Mouse (Mus musculus) midbrain, embryonic 12.5 days (tissue): ENCODE measurements around the gene G3bp2. TPM values are rescaled to one million over a fixed set of nuclear protein-coding genes. Genes with fewer than 3 reads are reported as not detected.
"Not testable (repeated sequence)": the region's sequence is repeated elsewhere in the genome, so short reads cannot be mapped to it uniquely, and the experiment has no call there.

ENCODE experiments used
- ATAC-seq: fragments of 200-750 bp; cut with Nextera tagmentation; 2 replicates; pipeline ENCODE4 v1.8.0; 2017; ENCODE audit warnings: low read depth, moderate TSS enrichment, moderate library complexity; ENCODE audit not compliant: low FRiP score
- H3K27ac ChIP-seq: fragments of 300-500 bp; sonication (generic); replicated peaks from 2 replicates; pipeline ENCODE4 v1.5.1; 2016; ENCODE audit warnings: mild to moderate bottlenecking
- H3K27me3 ChIP-seq: fragments of 300-500 bp; sonication (generic); 2 replicates; pipeline ENCODE4 v1.6.1; 2016; ENCODE audit warnings: mild to moderate bottlenecking
- H3K36me3 ChIP-seq: fragments of 300-500 bp; sonication (generic); 2 replicates; pipeline ENCODE4 v1.6.1; 2016
- H3K4me1 ChIP-seq: fragments of 300-500 bp; sonication (generic); 2 replicates; pipeline ENCODE4 v1.6.1; 2016
- H3K4me2 ChIP-seq: fragments of 300-500 bp; sonication (generic); replicated peaks from 2 replicates; pipeline ENCODE4 v1.6.1; 2016; ENCODE audit warnings: mild to moderate bottlenecking, moderate library complexity
- H3K4me3 ChIP-seq: fragments of 300-500 bp; sonication (generic); 2 replicates; pipeline ENCODE4 v1.5.1; 2016; ENCODE audit warnings: mild to moderate bottlenecking
- H3K9ac ChIP-seq: fragments of 300-500 bp; sonication (generic); replicated peaks from 2 replicates; pipeline ENCODE4 v1.6.1; 2016; ENCODE audit warnings: mild to moderate bottlenecking, moderate library complexity
- H3K9me3 ChIP-seq: fragments of 300-500 bp; sonication (generic); 2 replicates; pipeline ENCODE4 v1.6.1; 2016; ENCODE audit warnings: mild to moderate bottlenecking
- WGBS: fragments of 180-500 bp; shearing (Covaris S2); methylation state at CpG from one replicate; pipeline ENCODE4 v1.1.7; 2016; 5-methylcytosine and 5-hydroxymethylcytosine counted together
- polyA plus RNA-seq: library from polyadenylated mRNA; unstranded; fragments of >200 nt; fragmentation: Nextera tagmentation; extraction: Ambion mirVana; gene quantifications from 2 replicates; pipeline ENCODE4 v1.2.1, GENCODE M21; 2016

Gene G3bp2
- 303 and 317 TPM in 2 replicates for polyA plus RNA-seq

- peak; percentile 97 for ATAC-seq
- no peaks in the 10 kb centered on the region for H3K9me3 ChIP-seq
- no peaks in the 10 kb centered on the region for H3K27me3 ChIP-seq
- under 1% methylated on average over 62 of the region's 65 CpGs for WGBS
- H3K27ac ChIP-seq: peak within 1 kb of the TSS; percentile 99
- H3K9ac ChIP-seq: peak within 1 kb of the TSS; percentile 98
- H3K4me3 ChIP-seq: peak within 1 kb of the TSS; percentile 98
- H3K4me1 ChIP-seq: peaks cover 24% of the 10 kb centered on the region
- no peaks in the 10 kb centered on the region for H3K36me3 ChIP-seq
- peak within 1 kb of the TSS; percentile 61 for H3K4me2 ChIP-seq
These were observed at the start of gene G3bp2 for GRCm38 (mm10) chr5:92083417-92084038. Gene G3bp2 (minus strand): TSS chr5:92083719.

- H3K4me3 ChIP-seq, H3K36me3 ChIP-seq, H3K9ac ChIP-seq, H3K9me3 ChIP-seq, ATAC-seq, H3K27me3 ChIP-seq, H3K27ac ChIP-seq, H3K4me2 ChIP-seq: not testable (repeated sequence)
- WGBS: 75% methylated on average over 4 of the region's 4 CpGs
- peaks cover 22% of the 10 kb centered on the region for H3K4me1 ChIP-seq
These were observed 49.5 kb upstream of the G3bp2 start for GRCm38 (mm10) chr5:92133006-92133405.

GRCm38 (mm10) chr5:92132127-92132526 lies 48.6 kb upstream of the G3bp2 start:
- 92% methylated on average over 4 of the region's 4 CpGs for WGBS
- Histone ChIP-seq H3K4me3 (no peak overlapping the region), H3K27ac (no peak overlapping the region), H3K9me3 (no peaks in the 10 kb centered on the region), H3K36me3 (0 out of 2 replicates have a peak, but pooled peaks cover 3% of the 10 kb centered on the region), H3K9ac (no peak overlapping the region), H3K4me1 (peaks cover 22% of the 10 kb centered on the region), H3K27me3 (no peaks in the 10 kb centered on the region), H3K4me2 (no peak overlapping the region)
- no peak for ATAC-seq

GRCm38 (mm10) chr5:92130040-92130682 lies 46.6 kb upstream of the G3bp2 start:
- 92% methylated on average over 6 of the region's 6 CpGs for WGBS
- H3K36me3 ChIP-seq: peaks cover 8% of the 10 kb centered on the region; the same call in 1 of the 2 replicates
- H3K27ac ChIP-seq: no peak overlapping the region
- ATAC-seq: no peak
- H3K4me3 ChIP-seq: no peak overlapping the region
- H3K9me3 ChIP-seq: no peaks in the 10 kb centered on the region
- no peaks in the 10 kb centered on the region for H3K27me3 ChIP-seq
- H3K4me2 ChIP-seq: no peak overlapping the region
- peaks cover 11% of the 10 kb centered on the region for H3K4me1 ChIP-seq
- no peak overlapping the region for H3K9ac ChIP-seq

- H3K9ac ChIP-seq: no peak overlapping the region
- peaks cover 14% of the 10 kb centered on the region; the same call in 1 of the 2 replicates for H3K36me3 ChIP-seq
- H3K4me1 ChIP-seq: peaks cover 11% of the 10 kb centered on the region
- H3K4me3 ChIP-seq: no peak overlapping the region
- 0 out of 2 replicates have a peak, but pooled peaks have one; percentile 33 for ATAC-seq
- H3K4me2 ChIP-seq: no peak overlapping the region
- H3K27me3 ChIP-seq: no peaks in the 10 kb centered on the region
- 0 out of 2 replicates have a peak overlapping the region, but pooled peaks have one; percentile 10 for H3K27ac ChIP-seq
- no peaks in the 10 kb centered on the region for H3K9me3 ChIP-seq
- WGBS: 71% methylated on average over 1 of the region's 1 CpGs
These were observed 45.8 kb upstream of the G3bp2 start for GRCm38 (mm10) chr5:92129321-92129768.

GRCm38 (mm10) chr5:92128570-92128969 lies 45.1 kb upstream of the G3bp2 start:
- 0 out of 2 replicates have a peak overlapping the region, but pooled peaks have one; percentile 10 for H3K27ac ChIP-seq
- no peak overlapping the region for H3K9ac ChIP-seq
- no peak overlapping the region for H3K4me3 ChIP-seq
- H3K4me1 ChIP-seq: peaks cover 11% of the 10 kb centered on the region
- WGBS: 12% methylated on average over 8 of the region's 8 CpGs
- peaks cover 14% of the 10 kb centered on the region; the same call in 1 of the 2 replicates for H3K36me3 ChIP-seq
- ATAC-seq: peak; percentile 58; the same call in 1 of the 2 replicates
- H3K9me3 ChIP-seq: no peaks in the 10 kb centered on the region
- no peaks in the 10 kb centered on the region for H3K27me3 ChIP-seq
- 0 out of 2 replicates have a peak overlapping the region, but pooled peaks have one; percentile 2 for H3K4me2 ChIP-seq

GRCm38 (mm10) chr5:92127751-92128150 lies 44.2 kb upstream of the G3bp2 start:
- Histone ChIP-seq H3K27ac (no peak overlapping the region), H3K4me3 (no peak overlapping the region), H3K4me2 (no peak overlapping the region), H3K4me1 (peaks cover 11% of the 10 kb centered on the region), H3K9me3 (peaks cover 4% of the 10 kb centered on the region; the same call in 1 of the 2 replicates), H3K36me3 (peaks cover 14% of the 10 kb centered on the region; the same call in 1 of the 2 replicates), H3K27me3 (no peaks in the 10 kb centered on the region), H3K9ac (no peak overlapping the region)
- WGBS: 90% methylated on average over 10 of the region's 10 CpGs
- no peak for ATAC-seq

- H3K36me3 ChIP-seq: peaks cover 13% of the 10 kb centered on the region; the same call in 1 of the 2 replicates
- WGBS: 74% methylated on average over 9 of the region's 9 CpGs
- 0 out of 2 replicates have a peak overlapping the region, but pooled peaks have one; percentile 20 for H3K27ac ChIP-seq
- H3K9me3 ChIP-seq: peaks cover 4% of the 10 kb centered on the region; the same call in 1 of the 2 replicates
- H3K9ac ChIP-seq: no peak overlapping the region
- H3K4me2 ChIP-seq: no peak overlapping the region
- peaks cover 11% of the 10 kb centered on the region for H3K4me1 ChIP-seq
- ATAC-seq: no peak
- H3K4me3 ChIP-seq: no peak overlapping the region
- H3K27me3 ChIP-seq: no peaks in the 10 kb centered on the region
These were observed 43.7 kb upstream of the G3bp2 start for GRCm38 (mm10) chr5:92127141-92127625.

- Histone ChIP-seq H3K4me1 (peaks cover 11% of the 10 kb centered on the region), H3K27me3 (no peaks in the 10 kb centered on the region), H3K9ac (no peak overlapping the region), H3K9me3 (peaks cover 4% of the 10 kb centered on the region; the same call in 1 of the 2 replicates), H3K27ac (no peak overlapping the region), H3K36me3 (peaks cover 11% of the 10 kb centered on the region; the same call in 1 of the 2 replicates), H3K4me3 (no peak overlapping the region), H3K4me2 (no peak overlapping the region)
- WGBS: 92% methylated on average over 3 of the region's 3 CpGs
- no peak for ATAC-seq
These were observed 41.9 kb upstream of the G3bp2 start for GRCm38 (mm10) chr5:92125446-92125845.

GRCm38 (mm10) chr5:92121636-92122035 lies 38.1 kb upstream of the G3bp2 start:
- H3K4me2 ChIP-seq: no peak overlapping the region
- H3K27me3 ChIP-seq: no peaks in the 10 kb centered on the region
- peaks cover 4% of the 10 kb centered on the region; the same call in 1 of the 2 replicates for H3K9me3 ChIP-seq
- H3K36me3 ChIP-seq: peaks cover 11% of the 10 kb centered on the region; the same call in 1 of the 2 replicates
- no peak overlapping the region for H3K4me3 ChIP-seq
- no peak for ATAC-seq
- H3K27ac ChIP-seq: no peak overlapping the region
- 94% methylated on average over 4 of the region's 4 CpGs for WGBS
- no peaks in the 10 kb centered on the region for H3K4me1 ChIP-seq
- no peak overlapping the region for H3K9ac ChIP-seq

- 58% methylated on average over 12 of the region's 12 CpGs for WGBS
- H3K27ac ChIP-seq: no peak overlapping the region
- peaks cover 2% of the 10 kb centered on the region; the same call in 1 of the 2 replicates for H3K9me3 ChIP-seq
- H3K27me3 ChIP-seq: peaks cover 7% of the 10 kb centered on the region; the same call in 1 of the 2 replicates
- H3K4me2 ChIP-seq: no peak overlapping the region
- no peaks in the 10 kb centered on the region for H3K36me3 ChIP-seq
- H3K4me1 ChIP-seq: peaks cover 1% of the 10 kb centered on the region; the same call in 1 of the 2 replicates
- H3K4me3 ChIP-seq: no peak overlapping the region
- H3K9ac ChIP-seq: no peak overlapping the region
- ATAC-seq: peak; percentile 66
These were observed 34.4 kb upstream of the G3bp2 start for GRCm38 (mm10) chr5:92117823-92118403.
